Mouse (Mus musculus): ENCODE measurements around the gene Sox10.

- TF ChIP-seq CTCF (IDR thresholded peaks at IDR 0.05; ENCODE audit: low read depth, low read length) (no peak), TAL1 (conservative IDR thresholded peaks at IDR 0.05; ENCODE audit: low read depth, low read length) (no peak), GATA1 (IDR thresholded peaks at IDR 0.05; ENCODE audit: borderline replicate concordance, low read length) (no peak), GATA2 (IDR thresholded peaks at IDR 0.05; ENCODE audit: borderline replicate concordance, low read depth, low read length) (no peak)
Measured at GRCm38 (mm10) chr15:79208211-79208610, 43.2 kb upstream of the Sox10 start.
